Comparison of ENCODE assay signal across 9 mouse cellular contexts in genomic region chr8:80853208-80853607, GRCm38 (mm10). TPM values are rescaled to one million over a fixed set of nuclear protein-coding genes. Genes with fewer than 3 reads are reported as not detected.
A peak's percentile ranks its signal among the peaks of the same experiment; 100 is the strongest.
DNase-seq lines count a peak whose midpoint lies in the region; ATAC-seq and TF ChIP-seq lines count a peak whose summit lies in the region.
"Had no signal": no experiment of that assay in that cellular context is flagged by ENCODE, and none has a peak within 500 bp of the region (broad histone marks: within the 10 kb centered on the region; RNA-seq: fewer than 3 reads in every experiment).

No protein-coding gene starts in this region.

- no peaks in the 10 kb centered on the region for H3K9me3 ChIP-seq in kidney, postnatal 0 days (replicated peaks; ENCODE audit: low read length)
- no peaks in the 10 kb centered on the region for H3K9me3 ChIP-seq in embryonic facial prominence, embryonic 10.5 days
- H3K9me3 ChIP-seq in limb, embryonic 15.5 days: no peaks in the 10 kb centered on the region
- H3K9me3 ChIP-seq: forebrain, embryonic 15.5 days had no signal

- peak overlapping the region; percentile 4; the same call in 1 of the 2 replicates for H3K4me2 ChIP-seq in kidney, postnatal 0 days (ENCODE audit: low read length)
- peak overlapping the region; percentile 22 for H3K4me2 ChIP-seq in limb, embryonic 15.5 days
- H3K4me2 ChIP-seq: forebrain, embryonic 15.5 days had no signal

- peaks cover 19% of the 10 kb centered on the region for H3K4me1 ChIP-seq in heart, adult 2 months (ENCODE audit: control insufficient read depth, insufficient read depth, low read length)
- peaks cover 19% of the 10 kb centered on the region for H3K4me1 ChIP-seq in kidney, postnatal 0 days (replicated peaks; ENCODE audit: insufficient read depth, low read length)
- H3K4me1 ChIP-seq in kidney, adult 2 months (ENCODE audit: control insufficient read depth, insufficient read depth, low read length): peaks cover 17% of the 10 kb centered on the region; the same call in 1 of the 2 replicates
- peaks cover 32% of the 10 kb centered on the region for H3K4me1 ChIP-seq in embryonic facial prominence, embryonic 10.5 days
- peaks cover 69% of the 10 kb centered on the region for H3K4me1 ChIP-seq in limb, embryonic 15.5 days

- peak overlapping the region; percentile 57 for H3K27ac ChIP-seq in heart, adult 2 months
- peak overlapping the region; percentile 68 for H3K27ac ChIP-seq in kidney, postnatal 0 days
- H3K27ac ChIP-seq in kidney, adult 2 months (ENCODE audit: insufficient read depth, low read depth, low read length): no peak overlapping the region
- H3K27ac ChIP-seq in embryonic facial prominence, embryonic 10.5 days (replicated peaks): peak overlapping the region; percentile 57; the same call in 1 of the 2 replicates
- peak overlapping the region; percentile 79 for H3K27ac ChIP-seq in limb, embryonic 15.5 days
- H3K27ac ChIP-seq: forebrain, embryonic 15.5 days had no signal

- H3K9ac ChIP-seq in heart, adult 2 months (ENCODE audit: low read depth, low read length): peak overlapping the region; percentile 32; the same call in 1 of the 2 replicates
- H3K9ac ChIP-seq in kidney, postnatal 0 days (ENCODE audit: low read depth, low read length): no peak overlapping the region
- H3K9ac ChIP-seq in limb, embryonic 15.5 days: no peak overlapping the region
- H3K9ac ChIP-seq: forebrain, embryonic 15.5 days had no signal

- intact Hi-C loops in heart, adult 2 months (cut with DNase I): no loop called here
- intact Hi-C loops in heart, postnatal 10 days (cut with DNase I): no loop called here

- H3K36me3 ChIP-seq in heart, adult 2 months (ENCODE audit: control insufficient read depth, insufficient read depth, low read length): peaks cover 8% of the 10 kb centered on the region
- no peaks in the 10 kb centered on the region for H3K36me3 ChIP-seq in kidney, postnatal 0 days (ENCODE audit: insufficient read depth, low read length)
- H3K36me3 ChIP-seq in kidney, adult 2 months (ENCODE audit: control insufficient read depth, insufficient read depth, low read length): no peaks in the 10 kb centered on the region
- H3K36me3 ChIP-seq in embryonic facial prominence, embryonic 10.5 days (replicated peaks): 0 out of 2 replicates have a peak, but pooled peaks cover 3% of the 10 kb centered on the region
- H3K36me3 ChIP-seq in limb, embryonic 15.5 days: no peaks in the 10 kb centered on the region
- H3K36me3 ChIP-seq: forebrain, embryonic 15.5 days had no signal

- TF ChIP-seq EP300 in heart, adult 2 months (IDR thresholded peaks at IDR 0.05; ENCODE audit: insufficient read depth, low read depth, low read length): no peak

- no peak for ATAC-seq in kidney, postnatal 0 days (replicated peaks; ENCODE audit: low FRiP score, low read depth)
- ATAC-seq in limb, embryonic 15.5 days (ENCODE audit: insufficient number of reproducible peaks, low FRiP score, low TSS enrichment, low read depth): peak; percentile 40; the same call in 1 of the 2 replicates
- ATAC-seq: forebrain, embryonic 15.5 days had no signal

- no peaks in the 10 kb centered on the region; the same call in none of the 2 replicates for H3K79me2 ChIP-seq in heart, adult 2 months (replicated peaks; ENCODE audit: control insufficient read depth, insufficient read depth, low read length)

- no peak for TF ChIP-seq POLR2A in heart, adult 2 months (IDR thresholded peaks at IDR 0.05; ENCODE audit: insufficient read depth, low read depth, low read length)
- TF ChIP-seq POLR2A in kidney, adult 2 months (IDR thresholded peaks at IDR 0.05; ENCODE audit: low read depth, low read length): no peak

- WGBS in heart, adult 2 months: 49% methylated on average over 6 of the region's 6 CpGs
- 61% methylated on average over 6 of the region's 6 CpGs for WGBS in kidney, postnatal 0 days
- WGBS in kidney, adult 2 months: 57% methylated on average over 6 of the region's 6 CpGs
- WGBS in embryonic facial prominence, embryonic 10.5 days: 74% methylated on average over 6 of the region's 6 CpGs
- WGBS in limb, embryonic 15.5 days: 64% methylated on average over 6 of the region's 6 CpGs

- H3K4me3 ChIP-seq in heart, adult 2 months: peak overlapping the region; percentile 1; the same call in 1 of the 2 replicates
- H3K4me3 ChIP-seq in kidney, postnatal 0 days (replicated peaks; ENCODE audit: low read depth, low read length): no peak overlapping the region
- H3K4me3 ChIP-seq in kidney, adult 2 months (ENCODE audit: insufficient read depth, low read depth, low read length): no peak overlapping the region
- H3K4me3 ChIP-seq in embryonic facial prominence, embryonic 10.5 days: no peak overlapping the region
- no peak overlapping the region for H3K4me3 ChIP-seq in limb, embryonic 15.5 days
- H3K4me3 ChIP-seq: forebrain, embryonic 15.5 days had no signal

- TF ChIP-seq CTCF in heart, adult 2 months (IDR thresholded peaks at IDR 0.05): no peak
- no peak for TF ChIP-seq CTCF in kidney, postnatal 0 days (IDR thresholded peaks at IDR 0.05; ENCODE audit: low read depth)
- TF ChIP-seq CTCF in kidney, adult 2 months (conservative IDR thresholded peaks at IDR 0.05; ENCODE audit: insufficient read depth, insufficient read length, low read depth, low read length): no peak

- H3K27me3 ChIP-seq in heart, adult 2 months (ENCODE audit: control insufficient read depth, insufficient read depth, low read length): no peaks in the 10 kb centered on the region
- no peaks in the 10 kb centered on the region for H3K27me3 ChIP-seq in kidney, postnatal 0 days (ENCODE audit: insufficient read depth, low read length)
- no peaks in the 10 kb centered on the region for H3K27me3 ChIP-seq in kidney, adult 2 months (replicated peaks; ENCODE audit: control insufficient read depth, insufficient read depth, low read length)
- no peaks in the 10 kb centered on the region for H3K27me3 ChIP-seq in embryonic facial prominence, embryonic 10.5 days (replicated peaks; ENCODE audit: low read depth, poor library complexity, severe bottlenecking)
- no peaks in the 10 kb centered on the region for H3K27me3 ChIP-seq in limb, embryonic 15.5 days
- H3K27me3 ChIP-seq: forebrain, embryonic 15.5 days had no signal

- no peak for DNase-seq in heart, adult 2 months
- DNase-seq in heart, postnatal 10 days: no peak
- no peak for DNase-seq in kidney, postnatal 0 days (ENCODE audit: low spot score)
- no peak for DNase-seq in kidney, adult 2 months
- DNase-seq in embryonic facial prominence, embryonic 10.5 days (ENCODE audit: low spot score): no peak
- no peak for DNase-seq in cerebellum, adult 9-10 months
- DNase-seq in layer of hippocampus, postnatal 36 days: no peak

RNA-seq across cellular contexts. Expression of gene Gab1, which starts 27.1 kb away (rescaled TPM):
- 10 to 100 TPM; 38.3 to 40.2 TPM for total RNA-seq in heart, adult 2 months (2021)
- polyA plus RNA-seq in heart, adult 2 months (2012; rRNA removed): 32.6 and 55.3 TPM in 2 replicates
- 10 to 100 TPM; 41.2 to 51.1 TPM for total RNA-seq in heart, postnatal 10 days (2021)
- polyA plus RNA-seq in kidney, postnatal 0 days (2015; fragmentation: Nextera tagmentation; extraction: Ambion mirVana): 14.1 and 14.9 TPM in 2 replicates
- 24.6 and 27.8 TPM in 2 replicates for polyA plus RNA-seq in kidney, adult 2 months (2012; rRNA removed)
- 14.5 and 15.0 TPM in 2 replicates for polyA plus RNA-seq in embryonic facial prominence, embryonic 10.5 days (2016; fragmentation: Nextera tagmentation; extraction: Ambion mirVana)
- polyA plus RNA-seq in limb, embryonic 15.5 days (2015; fragmentation: Nextera tagmentation; extraction: Ambion mirVana): 24.9 and 25.6 TPM in 2 replicates
- total RNA-seq in layer of hippocampus, postnatal 36 days (2021): 10 to 100 TPM; 17.7 to 18.5 TPM
